ENCODE assay signal across 1 mouse cellular context in genomic region chr10:127062503-127062902, GRCm38 (mm10).
TF ChIP-seq lines count a peak whose summit lies in the region.

No protein-coding gene starts in this region.

TF ChIP-seq in MEL, 35 proteins besides CTCF, POLR2A, EP300 and RAD21:
- TF ChIP-seq JUND (IDR thresholded peaks at IDR 0.05; ENCODE audit: low read depth, low read length) (no peak), MAFK (IDR thresholded peaks at IDR 0.05; ENCODE audit: borderline replicate concordance, low read depth, low read length) (no peak), MXI1 (IDR thresholded peaks at IDR 0.05; ENCODE audit: low read depth, low read length) (no peak), NRF1 (IDR thresholded peaks at IDR 0.05; ENCODE audit: insufficient read depth, low read depth, low read length, poor library complexity, severe bottlenecking) (no peak), ZC3H11A (IDR thresholded peaks at IDR 0.05; ENCODE audit: low read depth, low read length) (no peak), TAL1 (IDR thresholded peaks at IDR 0.05; ENCODE audit: low read length) (no peak), GATA1 (IDR thresholded peaks at IDR 0.05; ENCODE audit: low read depth, low read length) (no peak), BHLHE40 (IDR thresholded peaks at IDR 0.05; ENCODE audit: borderline replicate concordance, low read depth, low read length) (no peak), MAX (IDR thresholded peaks at IDR 0.05; ENCODE audit: low read length) (no peak), POLR2AphosphoS5 (IDR thresholded peaks at IDR 0.05; ENCODE audit: borderline replicate concordance, low read depth, low read length) (no peak), ZKSCAN1 (IDR thresholded peaks at IDR 0.05; ENCODE audit: low read depth, low read length) (no peak), MEF2A (IDR thresholded peaks at IDR 0.05; ENCODE audit: extremely low read depth, insufficient replicate concordance, low read depth, low read length, poor library complexity, severe bottlenecking) (no peak), CHD1 (IDR thresholded peaks at IDR 0.05; ENCODE audit: low read depth, low read length) (no peak), MYC (IDR thresholded peaks at IDR 0.05; ENCODE audit: low read depth, low read length) (no peak), NELFE (IDR thresholded peaks at IDR 0.05; ENCODE audit: low read depth, low read length) (no peak), MAZ (IDR thresholded peaks at IDR 0.05; ENCODE audit: low read depth, low read length) (no peak), TBP (IDR thresholded peaks at IDR 0.05; ENCODE audit: low read depth, low read length) (no peak), ZNF384 (IDR thresholded peaks at IDR 0.05; ENCODE audit: low read depth, low read length) (no peak), CHD2 (IDR thresholded peaks at IDR 0.05; ENCODE audit: low read length) (no peak)
